Mouse (Mus musculus) testis, postnatal 10 days (tissue): ENCODE data around the gene Arel1.
A peak's percentile ranks its signal among the peaks of the same experiment; 100 is the strongest.

Source experiments
- DNase-seq: peaks from one replicate; pipeline ENCODE4 v3.0.0; 2021; ENCODE audit warnings: low spot score

Arel1 gene

GRCm38 (mm10) chr12:84907024-84907626, 63.6 kb downstream of the Arel1 start:
- no peak for DNase-seq

DNA sequence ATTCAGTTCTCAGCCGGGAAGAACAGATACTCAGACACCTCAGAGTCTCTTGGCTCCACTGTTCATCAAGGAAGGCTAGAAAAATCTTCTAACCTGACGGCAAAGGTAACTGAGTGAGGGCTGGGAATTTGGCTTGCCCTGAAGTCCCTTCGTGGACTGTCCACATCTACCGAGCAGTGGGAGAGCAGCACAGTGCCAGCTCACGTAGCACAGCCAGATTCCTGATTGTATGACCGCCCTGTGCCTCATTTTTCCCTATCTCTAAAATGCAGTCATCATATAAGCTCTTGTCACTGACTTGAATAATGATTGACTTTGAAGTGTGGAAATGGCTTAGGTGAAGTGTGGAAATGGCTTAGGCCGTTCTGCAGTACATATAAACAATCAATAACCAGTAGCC, 66.3 kb downstream of the Arel1 start:
- DNase-seq: no peak

GRCm38 (mm10) chr12:84900317-84900716, 70.4 kb downstream of the Arel1 start:
- no peak for DNase-seq

- no peak for DNase-seq
Measured at GRCm38 (mm10) chr12:84897322-84897721, 73.4 kb downstream of the Arel1 start.

- no peak for DNase-seq
Measured at GRCm38 (mm10) chr12:84896235-84896634, 74.5 kb downstream of the Arel1 start.

DNA sequence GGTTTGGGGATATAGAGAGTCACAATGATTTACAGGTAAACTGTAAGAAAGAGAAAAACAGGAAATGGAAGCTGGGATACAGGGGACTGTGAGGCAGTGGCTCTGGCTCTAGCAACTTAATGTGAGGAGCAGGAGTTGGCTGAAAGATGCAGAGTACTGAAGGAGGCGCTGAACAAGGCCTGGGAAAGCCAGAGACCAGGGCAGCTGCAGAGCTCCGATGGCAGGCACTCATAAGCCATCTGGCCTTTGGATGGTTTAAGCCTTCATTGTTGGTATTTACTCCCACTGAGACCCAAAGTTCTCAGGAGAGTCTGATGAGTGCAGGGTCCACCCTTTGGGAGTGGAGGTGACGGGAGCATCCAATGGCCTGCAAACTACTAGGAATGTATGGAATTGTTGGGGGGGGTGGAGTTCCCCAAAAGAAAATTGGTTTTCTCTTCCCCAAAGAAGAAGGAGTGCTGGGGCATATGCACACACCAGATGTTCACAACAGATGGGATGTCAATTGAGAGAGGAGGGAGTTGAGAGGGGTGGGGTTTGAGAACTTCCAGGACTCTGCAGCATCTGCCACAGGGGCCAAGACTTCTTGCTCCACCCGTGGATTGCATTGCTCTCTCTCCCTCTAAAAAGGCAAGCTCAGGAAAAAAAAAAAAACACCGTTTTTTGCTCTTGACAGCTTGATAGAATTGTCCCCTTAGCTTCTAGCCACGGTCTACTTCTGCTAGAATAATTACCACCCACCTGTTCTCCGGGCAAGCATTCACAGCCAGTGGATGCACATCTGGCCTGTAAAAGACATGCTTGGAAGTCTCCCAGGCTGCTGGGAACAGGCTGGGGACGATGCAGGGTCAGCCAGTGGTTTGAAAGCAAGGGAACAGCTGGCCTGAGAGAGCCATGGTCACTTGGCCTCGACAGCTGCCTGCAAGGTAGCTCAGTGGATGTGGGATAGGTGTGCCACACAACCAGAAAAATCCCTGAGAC, 76.8 kb downstream of the Arel1 start:
- no peak for DNase-seq

- DNase-seq: no peak
Measured at GRCm38 (mm10) chr12:84890289-84890688, 80.4 kb downstream of the Arel1 start.

DNA sequence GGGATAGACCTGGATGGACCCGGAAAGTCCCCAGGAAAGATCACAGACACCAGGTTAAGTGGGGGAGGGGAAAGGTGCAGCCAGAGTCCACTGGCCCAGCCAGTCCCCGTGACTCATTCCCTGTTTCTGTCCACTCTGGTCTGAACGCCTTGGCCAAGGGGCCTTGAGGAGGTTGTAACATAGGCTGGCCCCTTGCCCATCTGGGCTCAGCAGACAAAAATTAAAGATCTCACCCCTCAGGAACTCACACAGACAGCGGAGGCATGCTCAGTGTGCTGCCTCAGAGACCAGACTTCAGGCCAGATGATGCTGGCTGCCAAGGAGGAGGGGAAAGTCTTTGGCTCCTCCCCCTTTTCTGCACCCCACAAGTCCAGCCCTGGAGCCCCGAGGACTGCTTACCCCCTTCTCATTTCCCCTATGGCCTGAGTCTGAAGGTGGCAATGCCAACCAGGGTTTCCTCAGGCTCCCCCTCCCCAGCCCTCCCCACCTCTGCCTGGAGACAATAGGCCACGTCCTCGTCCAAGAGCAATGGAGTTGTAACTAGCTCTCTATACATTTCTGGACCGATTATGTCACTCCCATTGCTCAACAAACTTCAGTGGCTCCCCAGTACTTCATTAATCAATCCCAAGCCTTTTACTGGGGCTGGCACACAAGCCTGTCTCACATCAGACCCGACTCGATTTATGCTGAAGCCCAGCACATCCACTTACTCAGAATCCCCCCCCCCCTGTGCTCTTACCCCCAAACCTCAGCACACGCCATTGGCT, 85.4 kb downstream of the Arel1 start:
- DNase-seq: peak; percentile 68

DNA sequence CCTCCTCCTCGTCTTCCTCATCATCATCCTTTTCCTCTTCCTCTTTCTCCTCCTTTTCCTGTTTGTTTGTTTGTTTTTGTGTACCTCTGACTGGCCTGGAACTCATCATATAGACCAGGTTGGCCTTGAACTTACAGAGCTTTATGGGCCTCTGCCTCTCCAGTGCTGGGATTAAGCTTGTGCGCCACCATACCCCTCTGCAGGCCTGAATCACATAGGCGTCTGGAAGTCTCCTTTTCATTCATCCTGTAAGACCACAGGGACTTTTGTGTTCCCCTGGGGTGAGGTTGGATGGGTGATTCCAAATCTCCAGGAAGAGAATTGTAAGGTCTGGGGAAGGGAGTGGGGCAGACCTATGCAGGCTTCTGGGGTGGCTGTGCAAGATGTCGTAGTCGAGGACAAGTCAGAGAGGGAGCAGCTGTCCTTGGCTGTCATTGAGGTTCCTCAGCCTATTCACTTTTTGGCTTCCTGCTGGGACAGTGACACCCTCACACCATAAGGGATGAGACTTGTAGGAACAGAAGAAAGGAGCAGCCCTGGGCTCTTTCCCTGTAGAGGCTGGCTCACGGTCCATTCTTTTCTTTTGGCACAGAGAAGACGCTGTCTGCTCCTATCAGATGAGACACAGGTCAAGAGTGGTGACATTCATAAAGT, 86.2 kb downstream of the Arel1 start:
- no peak for DNase-seq

DNA sequence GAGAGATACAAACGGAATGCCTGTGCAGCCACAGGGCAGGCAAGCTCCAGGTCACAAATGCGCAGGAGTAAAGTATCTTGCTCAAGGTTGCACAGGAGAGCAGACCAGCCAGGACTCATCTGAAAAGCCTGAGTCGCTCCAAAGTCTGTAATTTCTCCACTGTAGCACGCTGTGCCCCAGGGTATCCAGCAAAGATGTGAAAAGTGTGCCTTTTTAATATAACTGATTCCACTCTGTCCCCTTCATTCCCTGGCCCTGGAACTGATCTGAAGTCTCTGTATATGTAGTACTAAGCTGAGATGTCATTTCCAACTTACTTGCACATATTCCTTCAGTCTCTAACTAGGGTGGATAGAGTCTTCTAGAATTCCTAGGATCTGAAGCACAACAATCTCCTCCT, 87.9 kb downstream of the Arel1 start:
- no peak for DNase-seq

DNA sequence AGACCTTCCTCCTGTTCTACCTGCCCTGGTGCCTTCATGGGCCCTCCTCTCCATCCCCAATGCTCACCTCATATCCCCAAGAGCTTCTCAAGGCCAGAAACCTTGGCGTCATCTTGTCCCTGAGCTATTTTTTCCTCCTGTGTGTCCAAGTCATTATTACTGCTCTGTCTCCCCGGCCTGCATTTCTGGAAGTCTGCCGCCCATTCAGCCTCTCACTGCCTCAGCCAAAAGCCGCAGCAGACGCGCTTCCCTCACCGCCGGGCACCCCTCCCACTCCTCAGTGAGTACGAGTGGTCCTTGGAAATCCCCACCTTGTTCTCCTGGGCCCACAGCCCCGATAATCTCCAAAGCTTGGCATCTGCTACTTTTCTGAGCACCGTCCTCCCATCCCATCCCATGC, 90.6 kb downstream of the Arel1 start:
- DNase-seq: peak; percentile 61

GRCm38 (mm10) chr12:84876481-84877121, 94.1 kb downstream of the Arel1 start, which contains the start of gene Ltbp2:
TSS of gene Ltbp2 (minus strand) at chr12:84876532.
- DNase-seq: peak; percentile 92

DNA sequence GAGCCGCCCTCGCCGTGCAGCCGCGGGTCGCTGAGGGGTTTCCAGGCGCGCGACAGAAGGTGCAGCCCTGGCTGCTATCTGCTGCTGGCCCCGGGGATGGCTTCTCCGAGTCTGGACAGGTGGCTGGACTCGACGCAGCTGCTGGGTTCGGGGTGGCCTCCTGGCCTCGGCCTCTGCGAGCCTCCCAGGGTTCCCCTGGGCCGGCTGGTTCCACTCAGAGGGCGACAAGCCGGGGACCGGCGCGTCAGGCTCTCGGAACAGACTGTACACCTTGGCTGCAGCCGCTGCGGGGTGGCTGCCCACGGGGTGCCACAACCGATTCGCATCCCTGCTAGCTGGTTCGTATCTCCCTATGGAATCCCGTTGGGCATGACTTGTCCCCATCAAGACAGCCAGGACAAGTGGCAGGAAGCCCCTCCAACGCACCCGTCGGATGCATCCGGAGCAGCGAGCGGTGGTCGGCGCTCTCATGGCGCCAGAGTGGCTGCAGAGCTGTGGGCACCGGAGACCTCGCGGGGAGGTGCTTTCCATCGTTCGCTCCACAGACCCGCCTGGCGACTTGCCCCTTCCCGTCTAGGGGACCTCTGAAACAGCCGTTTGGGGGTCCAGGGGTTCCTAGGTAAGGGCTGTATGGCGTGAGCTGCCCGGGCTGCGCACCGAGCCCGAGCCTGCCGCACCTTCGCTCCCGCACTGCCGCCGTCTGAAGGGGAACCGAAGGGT, 94.8 kb downstream of the Arel1 start:
- no peak for DNase-seq

- no peak for DNase-seq
Measured at GRCm38 (mm10) chr12:84873434-84873833, 97.3 kb downstream of the Arel1 start.

- no peak for DNase-seq
Measured at GRCm38 (mm10) chr12:84872310-84872709, 98.4 kb downstream of the Arel1 start.
